Mouse (Mus musculus): ENCODE data around the gene Prmt7. TPM values are rescaled to one million over a fixed set of nuclear protein-coding genes. Genes with fewer than 3 reads are reported as not detected.
"Not testable (repeated sequence)": the region's sequence is repeated elsewhere in the genome, so short reads cannot be mapped to it uniquely, and the experiment has no call there.

Prmt7 gene
- total and polyA plus RNA-seq, 3 experiments: 48.4 to 87.3 (median 69.5) TPM

DNA sequence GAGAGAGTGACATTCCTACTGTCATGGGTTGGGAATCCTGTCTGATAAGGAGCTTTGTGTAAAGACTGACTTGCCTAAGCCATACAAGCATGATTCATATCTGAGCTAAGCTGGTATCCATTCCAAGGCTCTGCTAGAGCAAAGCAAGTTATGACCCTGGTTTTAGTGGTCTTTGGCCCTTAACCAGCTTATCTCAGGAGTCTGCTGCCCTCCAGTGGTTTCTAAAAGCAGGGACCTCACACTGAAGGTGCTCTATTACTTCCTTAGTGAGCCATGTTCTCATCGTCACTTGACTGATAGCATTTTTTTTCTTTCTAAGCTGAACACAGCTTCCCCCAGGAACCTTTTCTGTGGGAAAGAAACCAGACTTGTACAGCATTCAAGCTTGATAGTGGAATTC lies 12.0 kb upstream of the Prmt7 start:
- DNase-seq (ENCODE audit: extremely low read depth): peak; percentile 71
- peaks cover 71 to 90% of the 10 kb centered on the region in 2 experiments for H3K36me3 ChIP-seq (replicated peaks in 1 of 2; ENCODE audit: control insufficient read depth in 1 of 2, insufficient read depth in 1 of 2, low read length in 1 of 2)

GRCm38 (mm10) chr8:106199596-106199995 lies 11.1 kb upstream of the Prmt7 start:
- peaks cover 68 to 89% of the 10 kb centered on the region in 2 experiments for H3K36me3 ChIP-seq (replicated peaks in 1 of 2; ENCODE audit: control insufficient read depth in 1 of 2, insufficient read depth in 1 of 2, low read length in 1 of 2)
- H3K4me2 ChIP-seq (ENCODE audit: insufficient read depth, low read depth, poor library complexity, severe bottlenecking); DNase-seq (ENCODE audit: extremely low read depth); in situ Hi-C loops (cut with MboI; ENCODE audit: low pct_ligation_motif_present, low pct_unique_long_range_greater_than_20kb, low sequenced_read_pairs); dilution Hi-C loops (cut with MboI; ENCODE audit: extremely low pct_ligation_motif_present, extremely low pct_unique_long_range_greater_than_20kb, low sequenced_read_pairs); H3K9ac ChIP-seq (ENCODE audit: insufficient read depth, low read depth); H3K79me2 ChIP-seq (replicated peaks; ENCODE audit: control insufficient read depth, extremely low read depth, insufficient read depth, poor library complexity, severe bottlenecking); H3K27me3 ChIP-seq (replicated peaks); H3K4me1 ChIP-seq (ENCODE audit: control insufficient read depth in 1 of 2, insufficient read depth in 2 of 2); H3K9me3 ChIP-seq (replicated peaks; ENCODE audit: low read length); H3K27ac ChIP-seq (ENCODE audit: insufficient read depth, low read depth); H3K4me3 ChIP-seq (replicated peaks in 1 of 3; ENCODE audit: low read depth in 2 of 3, low read length in 2 of 3, poor library complexity in 1 of 3): not testable (repeated sequence)
- 0 out of 2 replicates have a peak, but pooled peaks have one; percentile 15 for TF ChIP-seq POLR2A (IDR thresholded peaks at IDR 0.05; ENCODE audit: low read depth, low read length)

More for the DNA sequence above, 12.0 kb upstream of the Prmt7 start:
- Histone ChIP-seq H3K4me2 (ENCODE audit: insufficient read depth, low read depth, poor library complexity, severe bottlenecking) (no peak overlapping the region), H3K27me3 (replicated peaks) (no peaks in the 10 kb centered on the region), H3K9ac (ENCODE audit: insufficient read depth, low read depth) (no peak overlapping the region), H3K9me3 (replicated peaks; ENCODE audit: low read length) (no peaks in the 10 kb centered on the region), H3K4me3 (replicated peaks in 1 of 3; ENCODE audit: low read depth in 2 of 3, low read length in 2 of 3, poor library complexity in 1 of 3) (no peak overlapping the region), H3K27ac (ENCODE audit: insufficient read depth, low read depth) (no peak overlapping the region), H3K4me1 (ENCODE audit: control insufficient read depth in 1 of 2, insufficient read depth in 2 of 2) (no peaks in the 10 kb centered on the region), H3K79me2 (replicated peaks; ENCODE audit: control insufficient read depth, extremely low read depth, insufficient read depth, poor library complexity, severe bottlenecking) (no peaks in the 10 kb centered on the region; the same call in 1 of the 2 replicates)
- in situ Hi-C loops (cut with MboI; ENCODE audit: low pct_ligation_motif_present, low pct_unique_long_range_greater_than_20kb, low sequenced_read_pairs) (no loop called here), dilution Hi-C loops (cut with MboI; ENCODE audit: extremely low pct_ligation_motif_present, extremely low pct_unique_long_range_greater_than_20kb, low sequenced_read_pairs) (no loop called here)
- TF ChIP-seq IRF4 (IDR thresholded peaks at IDR 0.05; ENCODE audit: low read depth, low read length) (peak; percentile 90), ZKSCAN1 (IDR thresholded peaks at IDR 0.05; ENCODE audit: borderline replicate concordance, low read depth, low read length) (no peak), ZMIZ1 (IDR thresholded peaks at IDR 0.05; ENCODE audit: low read depth, low read length) (no peak), MYC (IDR thresholded peaks at IDR 0.05; ENCODE audit: low read depth, low read length) (0 out of 2 replicates have a peak, but pooled peaks have one; percentile 30), ZNF384 (IDR thresholded peaks at IDR 0.05; ENCODE audit: low read depth, low read length) (peak; percentile 44; the same call in 1 of the 2 replicates), POLR2A (IDR thresholded peaks at IDR 0.05; ENCODE audit: low read depth, low read length) (0 out of 2 replicates have a peak, but pooled peaks have one; percentile 18), CHD1 (IDR thresholded peaks at IDR 0.05; ENCODE audit: low read depth, low read length) (no peak), POLR2AphosphoS2 (IDR thresholded peaks at IDR 0.05; ENCODE audit: low read depth, low read length) (0 out of 2 replicates have a peak, but pooled peaks have one; percentile 22), SMC3 (IDR thresholded peaks at IDR 0.05; ENCODE audit: low read depth, low read length) (peak; percentile 76), CTCF (conservative IDR thresholded peaks at IDR 0.05 in 1 of 2, IDR thresholded peaks at IDR 0.05 in 1 of 2; ENCODE audit: low read depth in 2 of 2, low read length in 2 of 2) (peak; percentile 40 to 86; a peak in 3 of 4 replicates), ELF1 (IDR thresholded peaks at IDR 0.05; ENCODE audit: low read depth, low read length) (0 out of 2 replicates have a peak, but pooled peaks have one; percentile 20), RAD21 (IDR thresholded peaks at IDR 0.05; ENCODE audit: low read depth, low read length) (peak; percentile 82), MAX (IDR thresholded peaks at IDR 0.05; ENCODE audit: low read length) (no peak), ETS1 (conservative IDR thresholded peaks at IDR 0.05; ENCODE audit: low read depth, low read length) (no peak), E2F4 (IDR thresholded peaks at IDR 0.05; ENCODE audit: insufficient replicate concordance, low read depth, low read length) (no peak)

Measured in CH12.LX (cell line).